Comparison of ENCODE assay signal across 15 mouse cellular contexts in the genomic region with DNA sequence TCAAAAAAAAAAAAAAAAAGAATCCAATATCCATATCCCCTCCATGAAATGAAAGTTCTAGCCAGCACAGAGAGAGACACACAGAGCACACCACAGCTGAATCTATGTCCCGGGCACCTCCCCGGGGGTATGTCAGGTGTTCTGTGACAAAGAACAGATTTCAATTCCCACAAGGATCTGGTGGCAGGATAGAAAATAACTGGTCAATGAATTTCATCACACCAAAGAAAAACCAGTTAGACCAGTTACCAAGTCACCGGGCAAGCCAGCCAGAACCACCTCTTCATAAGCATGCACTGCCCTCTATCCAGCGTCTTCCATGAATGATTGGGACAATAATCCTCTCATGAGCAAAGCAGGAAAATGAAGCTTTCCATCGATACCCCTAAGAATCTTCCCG. TPM values are rescaled to one million over a fixed set of nuclear protein-coding genes. Genes with fewer than 3 reads are reported as not detected.
A peak's percentile ranks its signal among the peaks of the same experiment; 100 is the strongest.
DNase-seq lines count a peak whose midpoint lies in the region; ATAC-seq and TF ChIP-seq lines count a peak whose summit lies in the region.
"Had no signal": no experiment of that assay in that cellular context is flagged by ENCODE, and none has a peak within 500 bp of the region (broad histone marks: within the 10 kb centered on the region; RNA-seq: fewer than 3 reads in every experiment).

No protein-coding gene starts in this region.

- ATAC-seq in kidney, postnatal 0 days (replicated peaks; ENCODE audit: low FRiP score, low read depth): no peak
- ATAC-seq in stomach, embryonic 15.5 days (ENCODE audit: insufficient read depth, low FRiP score, low read depth): peak; percentile 56; the same call in 1 of the 2 replicates
- ATAC-seq in cerebellum, adult (ENCODE audit: insufficient number of reproducible peaks, low FRiP score, low TSS enrichment): no peak
- ATAC-seq: forebrain, embryonic 13.5 days had no signal

- no peak overlapping the region for H3K9ac ChIP-seq in kidney, postnatal 0 days (ENCODE audit: low read depth, low read length)
- no peak overlapping the region for H3K9ac ChIP-seq in stomach, embryonic 15.5 days
- H3K9ac ChIP-seq: forebrain, embryonic 13.5 days had no signal

- no peak for TF ChIP-seq CTCF in gastrocnemius, adult 2 months (IDR thresholded peaks at IDR 0.05)
- TF ChIP-seq CTCF in lung, adult 2 months (IDR thresholded peaks at IDR 0.05; ENCODE audit: insufficient read depth, low read length): no peak
- TF ChIP-seq CTCF in kidney, postnatal 0 days (IDR thresholded peaks at IDR 0.05; ENCODE audit: low read depth): 0 out of 2 replicates have a peak, but pooled peaks have one; percentile 9

- no peaks in the 10 kb centered on the region for H3K27me3 ChIP-seq in kidney, postnatal 0 days (ENCODE audit: insufficient read depth, low read length)
- no peaks in the 10 kb centered on the region for H3K27me3 ChIP-seq in stomach, embryonic 15.5 days (replicated peaks)
- H3K27me3 ChIP-seq: forebrain, embryonic 13.5 days had no signal

- no peak for DNase-seq in gastrocnemius, adult 2 months
- DNase-seq in gastrocnemius, postnatal 25 days: no peak
- peak; percentile 57 to 73 for DNase-seq in lung, adult 18-20 months
- no peak for DNase-seq in lung, adult 2 months
- no peak for DNase-seq in kidney, postnatal 0 days (ENCODE audit: low spot score)
- DNase-seq in neural tube, embryonic 10.5 days (ENCODE audit: extremely low spot score, low spot score): no peak
- DNase-seq: cerebellum, adult 9-11 months; spleen, adult 18-20 months; thymus, postnatal 4 days had no signal

- H3K4me3 ChIP-seq in gastrocnemius, adult 2 months: no peak overlapping the region
- no peak overlapping the region for H3K4me3 ChIP-seq in lung, adult 2 months (replicated peaks; ENCODE audit: extremely low read depth, low read depth, low read length)
- H3K4me3 ChIP-seq in kidney, postnatal 0 days (replicated peaks; ENCODE audit: low read depth, low read length): no peak overlapping the region
- H3K4me3 ChIP-seq in stomach, embryonic 15.5 days (replicated peaks): no peak overlapping the region
- H3K4me3 ChIP-seq: forebrain, embryonic 13.5 days; layer of hippocampus, adult 2 months; left cerebral cortex, adult 2 months; limb, embryonic 10.5 days had no signal

- TF ChIP-seq POLR2A in lung, adult 2 months (IDR thresholded peaks at IDR 0.05; ENCODE audit: borderline replicate concordance, extremely low read depth, low read depth, low read length): no peak

- H3K27ac ChIP-seq in gastrocnemius, adult 2 months: peak overlapping the region; percentile 12; the same call in 1 of the 2 replicates
- no peak overlapping the region; the same call in 1 of the 2 replicates for H3K27ac ChIP-seq in kidney, postnatal 0 days
- H3K27ac ChIP-seq in stomach, embryonic 15.5 days: peak overlapping the region; percentile 63
- H3K27ac ChIP-seq: forebrain, embryonic 13.5 days; layer of hippocampus, adult 2 months; left cerebral cortex, adult 2 months; limb, embryonic 10.5 days had no signal

- peaks cover 12% of the 10 kb centered on the region for H3K4me1 ChIP-seq in lung, adult 2 months (ENCODE audit: control insufficient read depth, insufficient read depth, low read length)
- H3K4me1 ChIP-seq in kidney, postnatal 0 days (replicated peaks; ENCODE audit: insufficient read depth, low read length): no peaks in the 10 kb centered on the region
- peaks cover 11% of the 10 kb centered on the region; the same call in 1 of the 2 replicates for H3K4me1 ChIP-seq in stomach, embryonic 15.5 days
- H3K4me1 ChIP-seq: forebrain, embryonic 13.5 days; limb, embryonic 10.5 days had no signal

- intact Hi-C loops in gastrocnemius, adult 2 months (cut with DNase I): no loop called here

- no peaks in the 10 kb centered on the region for H3K9me3 ChIP-seq in kidney, postnatal 0 days (replicated peaks; ENCODE audit: low read length)
- H3K9me3 ChIP-seq in stomach, embryonic 15.5 days: no peaks in the 10 kb centered on the region
- H3K9me3 ChIP-seq: forebrain, embryonic 13.5 days; limb, embryonic 10.5 days had no signal

- no peak overlapping the region for H3K4me2 ChIP-seq in kidney, postnatal 0 days (ENCODE audit: low read length)
- no peak overlapping the region for H3K4me2 ChIP-seq in stomach, embryonic 15.5 days
- H3K4me2 ChIP-seq: forebrain, embryonic 13.5 days had no signal

- 72% methylated on average over 6 of the region's 6 CpGs for WGBS in lung, adult 2 months
- 80% methylated on average over 6 of the region's 6 CpGs for WGBS in kidney, postnatal 0 days
- 72% methylated on average over 6 of the region's 6 CpGs for WGBS in stomach, embryonic 15.5 days

- 0 out of 2 replicates have a peak, but pooled peaks cover 5% of the 10 kb centered on the region for H3K36me3 ChIP-seq in kidney, postnatal 0 days (ENCODE audit: insufficient read depth, low read length)
- H3K36me3 ChIP-seq in stomach, embryonic 15.5 days: no peaks in the 10 kb centered on the region

RNA-seq across cellular contexts. Expression of a gene that starts 26.8 kb away (rescaled TPM):
- total RNA-seq in gastrocnemius, adult 2 months (2021): 10 to 100 TPM; 54.4 to 63.5 TPM
- 10 to 100 TPM; 51.6 to 55.8 TPM for total RNA-seq in gastrocnemius, postnatal 25 days (2021)
- 17.5 and 24.6 TPM in 2 replicates for polyA plus RNA-seq in lung, adult 2 months (2012; rRNA removed)
- 26.5 and 27.2 TPM in 2 replicates for polyA plus RNA-seq in kidney, postnatal 0 days (2015; fragmentation: Nextera tagmentation; extraction: Ambion mirVana)
- 37.9 and 40.2 TPM in 2 replicates for polyA plus RNA-seq in stomach, embryonic 15.5 days (2015; fragmentation: Nextera tagmentation; extraction: Ambion mirVana)

Comparison
In these comparisons a context has a peak if more than half of its experiments do, and no peak if none do; other contexts are left out.
1. DNase-seq: peak in lung, adult 18-20 months (2 of 2); none in gastrocnemius, adult 2 months (single experiment), gastrocnemius, postnatal 25 days (single experiment), lung, adult 2 months (single experiment), kidney, postnatal 0 days (single experiment) and neural tube, embryonic 10.5 days (single experiment).